8 mouse cellular contexts compared by ENCODE assay signal in genomic region chr2:80639398-80639797, GRCm38 (mm10). TPM values are rescaled to one million over a fixed set of nuclear protein-coding genes. Genes with fewer than 3 reads are reported as not detected.
A peak's percentile ranks its signal among the peaks of the same experiment; 100 is the strongest.
DNase-seq lines count a peak whose midpoint lies in the region; ATAC-seq lines count a peak whose summit lies in the region.

No protein-coding gene starts in this region.

- H3K27ac ChIP-seq in kidney, embryonic 16.5 days (ENCODE audit: low read length) = no peak overlapping the region
- H3K27ac ChIP-seq in hindbrain, embryonic 13.5 days = no peak overlapping the region
- no peak overlapping the region for H3K27ac ChIP-seq in midbrain, embryonic 13.5 days

- H3K9me3 ChIP-seq in kidney, embryonic 16.5 days (ENCODE audit: low read length) = no peaks in the 10 kb centered on the region
- H3K9me3 ChIP-seq in hindbrain, embryonic 13.5 days = no peaks in the 10 kb centered on the region
- no peaks in the 10 kb centered on the region for H3K9me3 ChIP-seq in midbrain, embryonic 13.5 days

- peak overlapping the region; percentile 75 for H3K9ac ChIP-seq in kidney, embryonic 16.5 days (replicated peaks; ENCODE audit: low read length)
- peak overlapping the region; percentile 82 for H3K9ac ChIP-seq in hindbrain, embryonic 13.5 days
- peak overlapping the region; percentile 81 for H3K9ac ChIP-seq in midbrain, embryonic 13.5 days (replicated peaks)

- DNase-seq in kidney, adult 9 months = no peak
- DNase-seq in thymus, postnatal 0 days (ENCODE audit: low spot score) = no peak
- no peak for DNase-seq in spleen, adult 12 weeks (ENCODE audit: low spot score)
- no peak for DNase-seq in cerebellum, adult 11-12 months

- peak overlapping the region; percentile 78 for H3K4me3 ChIP-seq in kidney, embryonic 16.5 days (ENCODE audit: low read length)
- H3K4me3 ChIP-seq in hindbrain, embryonic 13.5 days = peak overlapping the region; percentile 91
- H3K4me3 ChIP-seq in midbrain, embryonic 13.5 days (replicated peaks) = peak overlapping the region; percentile 91

- peaks cover 5% of the 10 kb centered on the region; the same call in 1 of the 2 replicates for H3K4me1 ChIP-seq in kidney, embryonic 16.5 days (ENCODE audit: insufficient read depth, low read length)
- peaks cover 9% of the 10 kb centered on the region for H3K4me1 ChIP-seq in hindbrain, embryonic 13.5 days (replicated peaks)
- peaks cover 12% of the 10 kb centered on the region for H3K4me1 ChIP-seq in midbrain, embryonic 13.5 days (replicated peaks)

- 15% methylated on average over 8 of the region's 8 CpGs for WGBS in kidney, embryonic 16.5 days
- WGBS in hindbrain, embryonic 13.5 days = 15% methylated on average over 8 of the region's 8 CpGs
- WGBS in midbrain, embryonic 13.5 days = 11% methylated on average over 8 of the region's 8 CpGs

- H3K4me2 ChIP-seq in kidney, embryonic 16.5 days (replicated peaks; ENCODE audit: low read depth, low read length) = peak overlapping the region; percentile 69
- H3K4me2 ChIP-seq in hindbrain, embryonic 13.5 days = peak overlapping the region; percentile 68
- H3K4me2 ChIP-seq in midbrain, embryonic 13.5 days (replicated peaks) = peak overlapping the region; percentile 66

- peaks cover 11% of the 10 kb centered on the region for H3K36me3 ChIP-seq in kidney, embryonic 16.5 days (ENCODE audit: insufficient read depth, low read length)
- H3K36me3 ChIP-seq in hindbrain, embryonic 13.5 days = peaks cover 17% of the 10 kb centered on the region
- H3K36me3 ChIP-seq in midbrain, embryonic 13.5 days = peaks cover 18% of the 10 kb centered on the region

- no peak for ATAC-seq in kidney, embryonic 16.5 days (ENCODE audit: low FRiP score, low TSS enrichment)
- ATAC-seq in activated CD4-positive, CD25-positive, alpha-beta regulatory T cell, adult 4 months = peak; percentile 1
- ATAC-seq in hindbrain, embryonic 13.5 days (ENCODE audit: low FRiP score) = no peak
- ATAC-seq in midbrain, embryonic 13.5 days = no peak

- no peaks in the 10 kb centered on the region for H3K27me3 ChIP-seq in kidney, embryonic 16.5 days (ENCODE audit: insufficient read depth, low read length)
- H3K27me3 ChIP-seq in hindbrain, embryonic 13.5 days = no peaks in the 10 kb centered on the region
- H3K27me3 ChIP-seq in midbrain, embryonic 13.5 days = no peaks in the 10 kb centered on the region

RNA-seq across cellular contexts. Expression of gene Nup35, which starts 22.4 kb away (rescaled TPM):
- 50.3 and 55.0 TPM in 2 replicates for polyA plus RNA-seq in kidney, embryonic 16.5 days (2015; fragmentation: Nextera tagmentation; extraction: Ambion mirVana)
- polyA plus RNA-seq in activated CD4-positive, CD25-positive, alpha-beta regulatory T cell, adult 4 months (2017; shearing (Covaris generic)) = 10 to 100 TPM; 26.5 to 27.4 TPM
- 55.4 and 57.6 TPM in 2 replicates for polyA plus RNA-seq in hindbrain, embryonic 13.5 days (2015; fragmentation: Nextera tagmentation; extraction: Ambion mirVana)
- polyA plus RNA-seq in midbrain, embryonic 13.5 days (2015; fragmentation: Nextera tagmentation; extraction: Ambion mirVana) = 57.5 and 60.5 TPM in 2 replicates
- polyA plus RNA-seq in thymus, postnatal 0 days (2015; fragmentation: Nextera tagmentation; extraction: Ambion mirVana) = 42.7 and 45.2 TPM in 2 replicates

RNA-seq across cellular contexts. Expression of gene Dusp19, which starts 22.6 kb away (rescaled TPM):
- 14.3 TPM in 2 replicates for polyA plus RNA-seq in kidney, embryonic 16.5 days (2015; fragmentation: Nextera tagmentation; extraction: Ambion mirVana)
- 10 to 100 TPM; 13.6 to 15.0 TPM for polyA plus RNA-seq in activated CD4-positive, CD25-positive, alpha-beta regulatory T cell, adult 4 months (2017; shearing (Covaris generic))
- 18.3 and 18.4 TPM in 2 replicates for polyA plus RNA-seq in hindbrain, embryonic 13.5 days (2015; fragmentation: Nextera tagmentation; extraction: Ambion mirVana)
- 17.3 and 17.4 TPM in 2 replicates for polyA plus RNA-seq in midbrain, embryonic 13.5 days (2015; fragmentation: Nextera tagmentation; extraction: Ambion mirVana)
- 16.7 and 21.2 TPM in 2 replicates for polyA plus RNA-seq in thymus, postnatal 0 days (2015; fragmentation: Nextera tagmentation; extraction: Ambion mirVana)

RNA-seq across cellular contexts. Expression of gene Nckap1, which starts 58.2 kb away (rescaled TPM):
- polyA plus RNA-seq in kidney, embryonic 16.5 days (2015; fragmentation: Nextera tagmentation; extraction: Ambion mirVana) = 44.4 and 60.9 TPM in 2 replicates
- 1 to 10 TPM; 2.1 to 3.0 TPM for polyA plus RNA-seq in activated CD4-positive, CD25-positive, alpha-beta regulatory T cell, adult 4 months (2017; shearing (Covaris generic))
- polyA plus RNA-seq in hindbrain, embryonic 13.5 days (2015; fragmentation: Nextera tagmentation; extraction: Ambion mirVana) = 78.4 and 83.8 TPM in 2 replicates
- 68.0 and 78.9 TPM in 2 replicates for polyA plus RNA-seq in midbrain, embryonic 13.5 days (2015; fragmentation: Nextera tagmentation; extraction: Ambion mirVana)
- polyA plus RNA-seq in thymus, postnatal 0 days (2015; fragmentation: Nextera tagmentation; extraction: Ambion mirVana) = 15.0 and 16.7 TPM in 2 replicates
